Mouse (Mus musculus) E14TG2a.4 (cell line): ENCODE data around the gene 4921539E11Rik.

ENCODE experiments used
- H3K27me3 ChIP-seq: 2 replicates; pipeline ENCODE4 v1.6.1; 2014; ENCODE audit warnings: low read length, control low read depth; ENCODE audit not compliant: insufficient read depth
- H3K36me3 ChIP-seq: 2 replicates; pipeline ENCODE4 v1.6.1; 2014; ENCODE audit warnings: low read length, control low read depth; ENCODE audit not compliant: insufficient read depth
- H3K4me1 ChIP-seq: replicated peaks from 2 replicates; pipeline ENCODE4 v1.6.1; 2014; ENCODE audit warnings: low read depth, low read length, control low read depth
- H3K4me3 ChIP-seq: replicated peaks from 2 replicates; pipeline ENCODE4 v1.5.1; 2014; ENCODE audit warnings: mild to moderate bottlenecking, low read length
- H3K9me3 ChIP-seq: 2 replicates; pipeline ENCODE4 v1.6.1; 2014; ENCODE audit warnings: low read length, control low read depth
- CTCF ChIP-seq: conservative IDR thresholded peaks from 2 replicates; pipeline ENCODE4 v1.5.1; 2014; ENCODE audit warnings: low read length
- NANOG ChIP-seq: IDR thresholded peaks from 2 replicates; pipeline ENCODE4 v1.6.1; 2014; ENCODE audit warnings: borderline replicate concordance, low read length, mixed read lengths
- POU5F1 ChIP-seq: IDR thresholded peaks from 2 replicates; pipeline ENCODE4 v1.6.1; 2014; ENCODE audit warnings: low read length, borderline replicate concordance

4921539E11Rik gene

GRCm38 (mm10) chr4:103313587-103314525 lies 23.2 kb upstream of the 4921539E11Rik start, which contains the start of gene Oma1:
Gene Oma1, plus strand, starts transcription at chr4:103313812.
- Histone ChIP-seq H3K9me3 (no peaks in the 10 kb centered on the region), H3K36me3 (peaks cover under 1% of the 10 kb centered on the region; the same call in 1 of the 2 replicates), H3K4me3 (peak within 1 kb of the TSS; percentile 87), H3K4me1 (peaks cover 17% of the 10 kb centered on the region), H3K27me3 (no peaks in the 10 kb centered on the region)
- TF ChIP-seq POU5F1 (no peak), CTCF (peak; percentile 43), NANOG (no peak)

- peaks cover 9% of the 10 kb centered on the region for H3K27me3 ChIP-seq
- H3K9me3 ChIP-seq = no peaks in the 10 kb centered on the region
- H3K4me1 ChIP-seq = peaks cover 7% of the 10 kb centered on the region; the same call in 1 of the 2 replicates
- TF ChIP-seq CTCF (no peak), NANOG (no peak), POU5F1 (no peak)
- no peaks in the 10 kb centered on the region for H3K36me3 ChIP-seq
- no peak overlapping the region for H3K4me3 ChIP-seq
These were observed 13.2 kb upstream of the 4921539E11Rik start for GRCm38 (mm10) chr4:103303851-103304250.

DNA sequence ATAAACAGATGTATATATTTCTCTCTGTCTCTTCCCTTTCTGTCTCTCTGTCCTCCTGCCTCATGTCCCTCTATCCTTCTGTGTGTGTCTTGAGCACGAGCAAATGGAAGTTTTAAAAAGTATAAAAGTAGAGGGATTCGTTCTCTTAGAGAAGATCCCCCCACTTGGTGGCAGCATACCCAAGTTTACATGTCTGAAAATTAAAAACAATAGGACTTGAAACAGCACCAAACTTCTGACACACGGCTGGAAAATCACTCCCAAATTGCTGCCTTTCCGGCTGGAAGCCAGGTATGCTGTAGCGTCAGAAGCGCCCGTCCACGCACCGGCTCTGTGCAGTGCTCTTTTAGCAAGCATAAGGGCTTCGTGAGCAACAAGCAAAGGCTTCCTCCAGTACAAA lies 8.7 kb upstream of the 4921539E11Rik start:
- peaks cover 12% of the 10 kb centered on the region for H3K27me3 ChIP-seq
- TF ChIP-seq POU5F1 (no peak), NANOG (no peak), CTCF (no peak)
- no peaks in the 10 kb centered on the region for H3K36me3 ChIP-seq
- H3K9me3 ChIP-seq = no peaks in the 10 kb centered on the region
- H3K4me3 ChIP-seq = no peak overlapping the region
- peaks cover 7% of the 10 kb centered on the region; the same call in 1 of the 2 replicates for H3K4me1 ChIP-seq

GRCm38 (mm10) chr4:103288342-103288741 lies 2.3 kb downstream of the 4921539E11Rik start:
- Histone ChIP-seq H3K36me3 (no peaks in the 10 kb centered on the region), H3K4me1 (no peaks in the 10 kb centered on the region), H3K4me3 (no peak overlapping the region), H3K27me3 (peaks cover 4% of the 10 kb centered on the region; the same call in 1 of the 2 replicates), H3K9me3 (no peaks in the 10 kb centered on the region)
- TF ChIP-seq POU5F1 = no peak
- TF ChIP-seq NANOG = no peak
- no peak for TF ChIP-seq CTCF

- no peaks in the 10 kb centered on the region for H3K36me3 ChIP-seq
- peak overlapping the region; percentile 76 for H3K4me3 ChIP-seq
- H3K9me3 ChIP-seq = no peaks in the 10 kb centered on the region
- peaks cover 7% of the 10 kb centered on the region for H3K4me1 ChIP-seq
- no peaks in the 10 kb centered on the region for H3K27me3 ChIP-seq
- no peak for TF ChIP-seq NANOG
- TF ChIP-seq POU5F1 = no peak
- no peak for TF ChIP-seq CTCF
These were observed 17.6 kb downstream of the 4921539E11Rik start for GRCm38 (mm10) chr4:103273021-103273420.

DNA sequence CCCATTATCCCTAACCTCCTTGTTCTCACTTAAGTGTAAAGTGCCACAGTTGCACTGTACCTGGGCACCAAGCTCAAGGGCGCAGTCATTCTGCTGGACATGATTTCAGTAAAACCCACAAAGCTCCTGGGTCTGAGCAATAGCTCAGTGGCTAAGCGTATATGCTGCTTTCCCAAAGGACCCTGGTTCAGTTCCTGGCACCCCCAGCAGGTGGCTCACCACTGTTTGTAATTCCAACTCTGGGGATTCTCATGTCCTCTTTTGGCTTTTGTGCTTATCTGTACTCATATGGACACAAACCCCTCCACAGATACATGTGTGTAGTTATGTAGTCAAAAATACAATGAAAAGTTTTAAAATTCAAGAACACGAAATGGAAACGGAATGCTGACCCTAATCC lies 21.3 kb downstream of the 4921539E11Rik start:
- TF ChIP-seq NANOG = no peak
- no peak for TF ChIP-seq POU5F1
- peak; percentile 82 for TF ChIP-seq CTCF
- no peaks in the 10 kb centered on the region for H3K9me3 ChIP-seq
- H3K36me3 ChIP-seq = no peaks in the 10 kb centered on the region

GRCm38 (mm10) chr4:103265166-103265565 lies 25.5 kb downstream of the 4921539E11Rik start:
- TF ChIP-seq NANOG (no peak), CTCF (no peak), POU5F1 (no peak)
- Histone ChIP-seq H3K36me3 (no peaks in the 10 kb centered on the region), H3K27me3 (no peaks in the 10 kb centered on the region), H3K9me3 (no peaks in the 10 kb centered on the region), H3K4me3 (no peak overlapping the region), H3K4me1 (no peaks in the 10 kb centered on the region)

More for the DNA sequence above, 21.3 kb downstream of the 4921539E11Rik start:
- H3K4me1 ChIP-seq = peaks cover 7% of the 10 kb centered on the region
- H3K27me3 ChIP-seq = no peaks in the 10 kb centered on the region
- H3K4me3 ChIP-seq = no peak overlapping the region

DNA sequence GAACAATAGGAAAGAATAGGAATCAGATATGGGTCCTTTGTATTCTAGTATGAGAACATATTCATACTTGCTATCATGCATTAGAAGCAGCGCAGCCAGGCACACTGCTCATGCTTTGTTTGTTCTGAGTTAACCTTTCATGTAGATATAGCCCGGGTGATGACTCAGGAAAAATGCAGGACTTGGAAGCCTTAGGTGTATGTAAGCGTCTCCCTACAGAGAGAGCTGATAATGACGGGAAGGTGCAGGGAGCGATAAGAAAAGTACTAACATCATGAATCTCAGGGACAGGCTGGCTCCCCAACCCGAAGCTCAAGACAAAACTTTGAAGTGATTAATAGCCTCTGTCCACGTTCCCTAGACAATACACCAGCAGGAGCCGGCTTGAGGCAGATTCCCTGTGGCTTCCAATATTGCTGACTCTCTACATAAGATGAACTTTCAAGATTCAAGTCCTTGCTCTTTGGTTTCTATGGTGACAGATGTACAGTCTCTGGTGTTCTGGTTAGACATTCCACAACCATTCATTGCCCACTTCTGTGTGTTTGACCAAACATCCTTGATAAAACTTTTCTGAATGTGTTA lies 26.8 kb downstream of the 4921539E11Rik start:
- no peak for TF ChIP-seq CTCF
- TF ChIP-seq POU5F1 = no peak
- TF ChIP-seq NANOG = no peak
- Histone ChIP-seq H3K4me3 (no peak overlapping the region), H3K4me1 (no peaks in the 10 kb centered on the region), H3K9me3 (no peaks in the 10 kb centered on the region), H3K27me3 (no peaks in the 10 kb centered on the region), H3K36me3 (no peaks in the 10 kb centered on the region)
